Mouse (Mus musculus): ENCODE results near the gene Prtg. TPM values are rescaled to one million over a fixed set of nuclear protein-coding genes. Genes with fewer than 3 reads are reported as not detected.

The Prtg gene
- total RNA-seq (2021), result under 1 TPM; 0.45 to 0.61 TPM
- long read RNA-seq, experiment 1, partial matches to known transcripts, result 0 of 2 reads
- long read RNA-seq, experiment 1, other reads (novel, unspliced or antisense), result 2 of 2 reads
- long read RNA-seq, experiment 2, result 0 reads

DNA sequence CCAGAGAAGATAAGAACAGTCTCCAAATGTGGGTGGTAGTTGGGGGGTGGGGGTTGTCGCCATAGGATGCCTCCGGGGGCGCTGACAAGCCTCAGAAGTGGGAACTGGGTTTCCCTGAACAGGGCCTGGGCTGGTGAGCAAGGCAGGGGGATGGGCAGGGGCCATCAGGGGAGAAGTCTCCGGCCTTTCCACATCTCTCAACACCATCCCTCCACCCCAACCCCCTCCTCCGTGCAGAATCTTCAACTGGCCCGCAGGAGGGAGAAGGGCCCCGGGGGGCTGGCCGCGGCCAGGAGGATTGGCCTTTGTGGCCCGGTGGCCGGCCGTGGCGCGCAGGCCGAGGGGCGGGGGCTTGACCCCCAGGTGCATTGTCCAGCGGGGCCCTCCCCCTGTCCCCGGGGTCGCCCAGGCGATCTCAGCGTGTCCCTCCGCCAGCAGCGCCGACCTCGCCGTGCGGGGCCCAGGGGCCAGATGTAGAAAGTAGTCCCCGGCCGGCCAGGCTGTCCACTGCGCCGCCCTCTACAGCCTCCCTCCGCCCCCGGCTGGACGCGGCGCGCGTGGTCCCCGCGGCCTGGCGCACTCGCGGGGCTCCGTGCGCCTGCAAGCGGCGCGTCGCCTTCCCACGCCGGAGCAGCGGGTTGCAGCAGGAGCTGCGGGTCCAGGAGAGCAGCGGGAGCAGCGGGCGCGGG, at the start of gene Prtg:
Gene Prtg (plus strand): TSS at position 144 of the 689 bp plus-strand sequence.
- peak; percentile 66 for DNase-seq

DNA sequence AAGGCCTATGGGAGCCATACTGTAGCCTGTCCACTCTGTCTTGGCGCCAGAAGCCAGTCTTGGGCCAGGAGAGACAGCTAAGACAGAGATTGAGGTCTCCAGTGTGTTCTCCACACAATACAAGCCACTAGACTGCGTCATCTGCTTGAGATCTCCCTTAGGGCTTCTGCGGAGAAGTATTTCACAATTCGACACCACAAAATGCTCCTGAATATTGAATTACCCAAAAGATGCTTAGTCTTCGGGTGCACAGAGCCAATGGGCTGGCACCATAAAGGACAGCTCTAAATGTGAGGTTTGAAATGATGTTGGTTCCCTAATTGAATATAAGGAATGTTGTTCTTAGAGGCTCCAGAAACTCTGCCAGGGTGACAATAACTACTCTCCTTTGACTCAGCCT, 49.5 kb upstream of the Prtg start:
- no peak for DNase-seq

DNA sequence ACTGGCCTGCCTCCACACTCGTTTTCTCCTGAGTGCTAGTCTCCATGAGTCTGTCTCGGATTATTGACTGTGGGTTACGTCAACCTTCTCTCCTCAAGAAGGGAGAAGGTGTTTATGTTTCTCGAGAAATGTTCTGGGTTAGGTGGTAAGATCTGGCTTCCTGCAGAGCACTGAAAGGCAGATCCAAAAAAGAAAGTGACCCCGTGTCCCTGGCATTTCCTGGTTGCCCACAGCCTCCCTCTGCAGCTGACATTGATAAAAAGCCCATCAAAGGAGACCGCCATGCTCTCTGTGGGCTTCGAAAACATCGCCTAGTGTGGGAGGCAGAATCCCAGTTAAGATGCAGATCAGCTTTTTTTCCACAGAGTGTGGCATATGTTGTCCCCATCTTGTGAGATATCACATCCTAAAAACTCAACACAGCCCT, 48.0 kb upstream of the Prtg start:
- no peak for DNase-seq

DNA sequence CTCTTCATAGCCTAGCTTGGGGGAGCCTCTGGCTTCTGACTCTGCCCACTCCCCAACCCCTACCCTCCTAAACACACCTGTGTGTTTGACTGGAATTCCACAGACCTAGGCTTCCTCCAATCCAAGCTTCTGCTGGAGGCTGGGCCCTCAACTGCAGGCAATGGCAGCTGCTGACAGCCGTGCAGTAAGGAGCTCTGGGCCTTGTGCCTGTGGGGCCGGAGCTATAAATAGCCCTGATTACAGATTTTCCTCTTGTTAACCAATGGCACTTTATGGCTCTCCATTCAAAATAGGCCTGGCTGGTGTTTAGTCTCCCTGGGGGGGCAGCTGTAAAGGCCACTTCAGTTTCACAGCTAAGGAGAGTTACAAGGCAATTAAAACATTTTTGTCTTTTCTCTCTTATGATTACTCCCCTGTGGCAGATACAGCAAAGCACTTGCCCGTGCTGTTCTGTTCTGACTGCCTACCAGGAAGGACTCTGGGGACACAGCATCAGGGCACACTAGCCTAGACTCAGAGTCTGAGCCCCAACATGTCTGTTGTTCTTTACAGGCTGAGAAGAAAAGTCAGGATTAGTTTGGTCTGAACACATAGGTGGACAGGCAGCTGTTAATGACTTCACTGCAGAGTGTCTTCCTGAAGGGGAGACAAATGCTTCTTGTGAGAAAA, 43.5 kb upstream of the Prtg start:
- DNase-seq, result peak; percentile 45

DNA sequence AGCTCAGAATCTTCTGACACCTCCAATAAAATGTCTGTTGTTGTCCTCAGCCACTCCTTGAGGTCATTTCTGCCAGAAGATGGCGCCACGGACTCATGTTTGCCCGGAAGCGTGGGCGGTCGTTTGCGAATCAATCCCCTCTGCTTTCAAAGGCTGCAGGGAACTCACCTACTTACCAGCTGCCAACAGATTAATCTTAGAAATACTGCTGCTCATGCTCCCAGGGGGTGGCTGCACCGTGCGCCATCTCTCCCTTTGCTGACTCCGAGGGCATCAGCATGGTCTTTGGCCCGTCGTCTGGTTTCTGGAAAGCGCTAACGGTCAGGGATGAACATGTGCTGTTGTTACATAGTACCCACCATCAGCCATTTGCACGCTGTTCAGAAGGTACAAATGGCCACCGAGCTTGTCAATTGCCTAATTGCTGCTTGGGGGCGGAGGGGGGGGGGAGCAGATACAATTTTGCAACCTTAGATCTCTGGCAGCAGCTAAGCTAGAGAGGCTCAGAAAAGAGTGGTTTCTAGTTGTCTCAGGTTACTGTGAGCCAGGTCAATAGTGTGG, 39.8 kb upstream of the Prtg start:
- DNase-seq, result peak; percentile 93

DNA sequence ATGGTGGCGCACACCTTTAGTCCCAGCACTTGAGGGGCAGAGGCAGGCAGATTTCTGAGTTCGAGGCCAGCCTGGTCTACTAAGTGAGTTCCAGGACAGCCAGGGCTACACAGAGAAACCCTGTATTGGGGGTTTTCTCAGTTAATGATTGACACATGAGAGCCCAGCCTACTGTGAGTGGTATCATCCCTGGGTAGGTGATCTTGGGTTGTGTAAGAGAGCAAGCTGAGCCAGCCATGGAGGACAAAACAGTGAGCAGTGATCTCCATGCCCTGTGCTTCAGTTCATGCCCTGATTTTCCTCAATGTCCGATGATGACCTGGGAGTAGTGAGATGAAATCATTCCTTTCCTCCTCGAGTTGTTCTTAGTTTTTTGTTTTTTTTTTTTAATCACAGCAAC, 31.7 kb upstream of the Prtg start:
- no peak for DNase-seq

DNA sequence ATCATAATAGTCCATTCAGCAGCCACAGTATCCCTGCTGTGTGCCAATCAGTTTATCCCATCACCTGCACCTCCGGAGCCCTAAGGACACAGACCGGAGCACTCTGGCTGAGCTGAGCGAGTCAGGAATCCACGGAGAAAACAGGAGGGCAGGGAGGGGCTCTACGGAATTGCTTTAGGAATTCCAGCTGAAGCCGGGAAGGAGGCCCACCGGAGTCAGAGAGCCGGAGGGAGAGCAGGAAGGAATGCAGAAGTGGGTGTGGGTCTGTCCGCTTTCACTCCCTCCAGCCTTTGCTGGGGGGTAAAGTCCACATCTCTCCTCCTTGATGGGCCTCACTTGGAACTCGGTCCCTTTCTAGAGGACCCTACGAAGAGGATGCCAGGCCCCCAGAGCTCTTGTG, 27.7 kb upstream of the Prtg start:
- no peak for DNase-seq

DNA sequence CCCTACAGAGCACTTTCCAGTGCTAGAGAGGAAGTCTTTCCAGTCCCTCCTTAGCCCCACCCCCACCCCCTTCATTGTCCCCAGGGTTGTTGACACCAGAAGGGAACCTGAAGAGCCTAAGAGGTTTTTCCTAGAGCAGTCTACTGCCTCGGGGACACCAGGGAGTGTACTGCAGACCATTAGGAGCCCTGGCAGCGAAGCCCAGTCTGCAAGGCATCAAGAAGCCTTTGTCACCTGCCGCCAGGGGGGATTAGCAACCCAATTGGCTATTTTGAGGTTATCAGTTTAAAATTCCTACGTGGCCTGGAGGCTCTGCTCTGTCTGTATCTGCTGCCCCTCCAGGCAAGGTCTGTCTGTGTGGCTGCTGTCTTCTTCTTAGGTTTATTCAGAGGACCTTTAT, 26.9 kb upstream of the Prtg start:
- no peak for DNase-seq

DNA sequence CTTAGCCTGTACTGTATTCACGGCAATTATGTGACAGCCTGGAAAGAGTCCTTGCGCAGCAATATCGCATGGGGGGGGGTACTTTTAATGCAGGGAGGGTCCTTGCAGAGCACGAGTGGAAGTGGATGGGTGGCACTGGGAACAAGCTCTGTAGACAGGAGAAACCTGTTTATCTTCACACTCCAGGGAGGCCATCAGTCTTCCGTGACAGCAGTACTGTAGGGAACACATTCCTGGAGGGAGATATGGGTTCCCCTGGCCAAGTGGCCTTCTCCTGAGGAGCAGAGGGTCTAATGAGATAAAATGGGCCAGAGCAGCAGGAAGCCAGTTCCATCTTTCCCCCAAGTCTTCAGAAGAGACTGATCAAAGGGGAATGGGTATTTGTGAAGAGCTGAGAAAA, 26.0 kb upstream of the Prtg start:
- no peak for DNase-seq

DNA sequence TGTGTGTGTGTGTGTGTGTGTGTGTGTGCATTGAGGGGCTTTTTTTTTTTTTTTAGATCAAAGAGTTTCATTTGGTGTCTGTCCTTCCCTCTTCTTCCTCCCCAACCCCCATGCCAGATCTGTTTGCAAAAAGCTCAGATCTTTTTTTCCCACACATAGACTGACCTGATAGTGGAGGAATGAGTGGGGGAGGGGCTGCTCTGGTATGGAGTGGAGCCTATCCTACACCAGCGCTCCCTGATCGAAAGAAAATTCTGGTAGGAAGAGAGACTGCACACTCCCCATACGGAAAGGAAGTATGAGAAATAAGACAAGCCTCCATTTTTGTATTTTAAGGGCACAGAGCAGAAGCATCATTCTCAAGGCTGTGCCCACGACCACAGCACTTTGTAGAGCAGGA, 25.2 kb upstream of the Prtg start:
- no peak for DNase-seq

DNA sequence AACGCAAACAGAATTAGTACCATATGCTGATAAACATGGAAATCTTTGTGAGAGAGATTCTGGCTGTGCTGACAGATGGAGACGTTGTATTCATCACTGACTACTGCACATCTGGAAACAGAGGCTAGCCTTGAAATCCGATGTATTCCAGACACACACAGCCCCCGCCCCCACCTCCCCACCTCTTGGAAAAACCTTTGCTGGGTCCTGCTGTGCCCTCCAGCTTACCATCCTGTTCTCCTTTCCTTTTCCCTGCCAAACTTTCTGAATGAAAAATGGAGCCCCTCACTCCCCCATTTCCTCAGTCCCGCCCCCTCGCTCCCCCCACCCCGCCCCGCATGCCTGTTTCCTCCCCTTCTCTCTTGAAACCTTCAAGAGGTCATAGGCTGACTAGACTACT, 24.6 kb upstream of the Prtg start:
- no peak for DNase-seq

DNA sequence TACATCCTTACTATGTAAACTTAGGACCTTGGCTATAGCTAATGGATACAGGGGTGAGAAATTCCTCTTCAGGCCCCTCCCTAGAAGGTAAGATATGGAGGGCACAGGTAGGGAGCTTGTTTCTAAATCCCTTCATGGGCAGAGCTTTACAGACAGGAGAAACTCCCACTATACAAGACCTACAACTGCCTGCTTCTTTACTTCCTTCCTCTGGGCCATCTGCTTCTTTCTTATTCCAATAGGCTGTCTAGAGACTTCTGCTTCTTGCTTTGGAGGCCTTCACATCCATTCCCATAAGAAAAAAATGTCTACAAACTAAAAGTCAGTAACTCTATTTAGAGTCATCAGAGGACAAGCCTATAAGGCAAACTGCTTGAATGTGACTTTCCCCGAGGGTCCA, 18.9 kb upstream of the Prtg start:
- DNase-seq, result no peak

DNA sequence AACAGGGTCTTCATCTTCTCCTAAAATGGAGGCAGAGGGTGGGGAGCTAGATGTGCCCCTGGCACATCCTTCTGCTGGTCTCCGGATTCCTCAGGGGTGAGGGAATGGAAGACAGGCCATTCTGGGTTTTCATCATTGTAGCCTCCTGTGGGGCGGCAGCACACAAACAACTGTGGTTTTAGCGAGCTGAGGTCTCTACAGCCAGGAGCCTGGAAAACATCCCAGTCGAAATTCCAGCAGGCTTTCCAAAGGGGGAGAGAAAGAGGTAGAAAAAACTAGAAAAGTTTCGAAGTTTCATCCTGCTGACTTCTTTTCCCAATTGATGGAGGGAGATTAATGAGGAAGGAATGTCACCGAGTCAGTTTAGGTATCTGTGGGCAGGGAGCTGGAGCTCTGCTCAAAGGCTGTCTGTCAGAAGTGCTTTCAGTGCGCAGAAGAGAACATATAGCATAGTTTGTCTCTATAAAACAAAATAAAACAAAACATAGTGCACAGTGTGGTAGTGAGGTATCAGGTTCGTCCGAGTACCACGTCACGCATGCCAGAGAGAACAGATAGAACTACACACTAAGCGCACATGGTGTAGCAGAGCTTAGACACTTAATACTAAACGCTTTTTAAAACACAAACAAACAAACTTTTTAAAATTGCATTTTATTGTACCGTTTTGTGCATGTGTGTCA, 16.0 kb upstream of the Prtg start:
- no peak for DNase-seq

DNA sequence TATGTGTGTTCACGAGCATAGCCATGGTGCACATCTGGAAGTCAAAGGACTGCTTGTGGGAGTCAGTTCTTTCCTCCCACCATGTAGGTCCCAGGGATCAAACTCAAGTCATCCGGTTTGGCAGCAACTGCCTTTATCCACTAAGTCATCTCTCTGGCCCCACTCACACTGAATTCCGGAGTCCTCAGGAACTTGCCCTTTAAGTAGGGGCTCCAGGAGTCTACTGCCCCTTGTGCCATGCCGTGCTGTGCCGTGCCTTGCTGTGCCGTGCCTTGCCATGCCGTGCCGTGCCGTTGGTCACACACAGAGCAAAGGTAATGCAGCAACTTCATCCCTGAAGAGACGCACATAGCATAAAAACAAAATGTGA, 15.5 kb upstream of the Prtg start:
- DNase-seq, result peak; percentile 19

DNA sequence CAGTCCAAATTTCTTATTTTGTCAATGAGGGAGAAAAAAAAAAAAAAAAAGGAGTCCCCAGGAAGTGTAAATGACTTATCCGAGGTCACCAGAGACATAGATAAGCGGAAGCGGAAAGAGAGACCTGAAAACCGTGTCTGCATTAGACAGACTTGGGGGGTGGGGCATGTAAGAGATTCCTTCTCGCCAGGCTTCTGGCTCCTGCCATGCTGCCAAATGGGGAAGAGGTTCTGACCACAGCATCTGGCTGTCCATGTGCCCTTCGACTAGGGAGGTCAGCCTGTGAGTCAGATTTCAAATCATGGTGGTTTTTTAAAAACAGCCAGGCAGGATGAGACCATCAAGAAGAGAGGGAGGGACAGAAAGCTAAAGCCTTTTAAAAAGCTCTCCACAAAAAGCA, 15.0 kb upstream of the Prtg start:
- DNase-seq, result peak; percentile 74

DNA sequence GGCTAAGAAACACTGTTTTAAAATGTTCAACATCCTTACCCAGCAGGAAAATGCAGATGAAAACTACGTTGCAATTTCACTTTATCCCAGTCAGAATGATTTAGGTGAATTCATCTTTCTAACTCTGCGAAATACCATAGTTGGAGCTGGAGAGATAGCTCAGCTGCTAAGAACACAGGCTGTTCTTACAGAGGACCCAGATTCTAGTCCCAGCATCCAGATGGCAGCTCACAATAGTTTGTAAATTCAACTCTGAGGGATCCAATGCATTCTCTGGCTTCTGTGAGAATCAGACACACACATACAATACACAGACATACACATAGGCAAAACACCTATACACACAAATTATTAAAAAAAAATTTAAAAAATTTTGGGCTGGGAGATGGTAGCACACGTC, 11.4 kb upstream of the Prtg start:
- DNase-seq, result no peak

DNA sequence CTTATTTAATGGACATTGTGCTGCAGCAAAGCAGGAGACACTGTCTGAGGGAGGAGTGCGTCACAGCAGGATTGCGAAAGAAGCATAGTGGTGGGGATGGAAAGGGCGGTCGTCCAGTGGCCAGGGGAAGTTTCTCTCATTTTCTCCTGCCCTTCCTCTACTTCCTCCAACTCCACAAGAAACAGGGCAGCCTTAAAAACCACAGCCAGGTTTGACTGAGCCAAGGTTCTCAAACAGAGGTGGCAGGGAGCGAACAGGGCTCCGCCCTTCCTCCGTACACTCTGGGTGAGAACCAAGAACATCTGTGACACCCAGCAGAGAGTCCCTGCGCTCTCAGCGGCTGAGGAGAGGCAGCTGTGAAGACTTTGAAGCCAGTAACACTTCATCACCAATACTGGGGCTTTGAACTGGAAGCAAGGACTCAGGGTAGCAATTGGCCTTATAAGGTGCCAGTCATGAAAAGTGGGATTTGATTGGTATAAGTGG, 9.5 kb upstream of the Prtg start:
- peak; percentile 33 for DNase-seq

DNA sequence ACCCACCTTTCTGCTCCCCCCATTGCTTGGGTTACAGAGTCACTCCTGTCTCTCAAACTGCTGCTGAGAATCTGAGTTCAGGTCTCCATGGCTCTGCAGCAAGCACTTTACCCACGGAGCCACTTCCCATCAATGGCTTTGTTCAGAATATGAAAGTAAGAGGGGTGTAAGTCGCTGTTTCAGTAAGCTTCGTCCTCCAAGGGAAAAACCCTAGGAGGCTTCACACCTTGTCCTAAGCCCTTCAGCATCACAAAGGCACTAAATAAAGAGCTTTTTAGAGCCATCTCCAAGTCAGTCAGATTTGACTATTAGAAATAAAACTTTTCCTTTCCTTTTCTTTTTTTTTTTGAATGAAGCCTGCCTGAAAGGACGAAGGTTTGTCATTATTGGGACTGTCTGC, 3.4 kb upstream of the Prtg start:
- DNase-seq, result no peak

DNA sequence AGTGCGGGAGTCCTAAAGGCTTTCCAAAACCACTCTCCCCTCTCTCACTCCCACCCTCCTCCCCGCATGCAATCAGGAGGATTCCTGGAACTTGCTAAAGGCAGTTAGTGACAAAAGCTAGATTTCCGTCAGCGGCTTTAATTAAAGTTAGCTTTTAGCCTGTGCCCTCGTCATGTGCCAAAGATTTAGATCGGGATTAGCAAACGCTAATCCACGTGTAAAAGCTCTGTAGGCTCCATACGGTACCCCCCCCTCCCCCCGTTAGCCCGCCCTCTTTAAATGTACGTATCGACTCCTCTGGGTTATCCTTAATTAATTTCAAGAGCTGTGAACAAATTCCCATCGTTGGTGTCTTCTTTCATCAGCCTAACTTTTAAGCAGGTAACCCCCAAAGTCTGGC, 528 bp upstream of the Prtg start:
- no peak for DNase-seq

DNA sequence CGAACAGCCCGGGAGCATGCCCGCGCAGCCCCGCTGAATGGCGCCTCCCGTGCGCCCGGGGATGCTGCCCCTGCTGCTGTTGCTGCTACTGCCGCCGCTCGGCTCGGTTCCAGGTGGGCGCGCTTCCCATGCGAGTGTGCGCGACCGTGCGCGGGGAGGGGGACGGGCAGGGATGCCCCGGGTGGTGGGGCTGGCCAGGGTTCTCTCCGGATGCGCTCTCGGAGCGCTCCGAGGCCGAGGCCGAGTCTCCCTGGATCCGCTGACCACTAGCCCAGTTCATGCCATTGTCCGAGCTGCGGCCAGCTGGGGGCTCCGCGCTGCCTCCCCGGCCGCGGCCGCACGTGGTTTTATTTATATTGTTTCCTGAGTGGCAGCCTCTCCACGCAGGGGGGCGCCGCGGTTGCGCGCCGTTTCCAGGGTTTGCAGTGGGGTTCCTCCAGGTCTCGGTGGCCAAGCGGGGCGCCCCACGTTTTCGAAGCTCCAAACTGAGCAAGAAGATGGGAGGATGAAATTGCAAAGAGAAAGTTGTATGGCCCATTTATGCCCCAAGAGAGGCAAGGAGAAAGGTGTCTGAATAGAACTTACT, 839 bp downstream of the Prtg start:
- peak; percentile 68 for DNase-seq

DNA sequence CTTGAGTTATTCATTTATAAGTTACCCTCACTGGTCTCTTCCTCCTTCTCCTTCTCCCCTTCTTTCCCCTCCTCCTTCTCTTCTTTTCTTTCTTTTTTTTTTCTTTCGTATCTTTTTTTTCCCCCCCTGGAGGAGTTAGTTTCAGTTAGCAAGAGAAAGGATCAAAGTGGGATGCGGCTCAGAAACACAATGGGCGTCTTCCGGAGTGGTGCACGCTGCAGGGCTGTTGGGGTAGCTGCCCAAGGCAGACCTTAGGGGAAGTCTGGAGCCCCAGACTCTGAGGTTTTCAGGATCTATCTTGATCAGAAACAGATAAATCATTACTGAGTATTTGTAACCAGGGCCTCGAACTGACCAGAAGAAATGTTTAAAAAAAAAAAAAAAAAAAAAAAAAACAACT, 1.5 kb downstream of the Prtg start:
- DNase-seq, result no peak

DNA sequence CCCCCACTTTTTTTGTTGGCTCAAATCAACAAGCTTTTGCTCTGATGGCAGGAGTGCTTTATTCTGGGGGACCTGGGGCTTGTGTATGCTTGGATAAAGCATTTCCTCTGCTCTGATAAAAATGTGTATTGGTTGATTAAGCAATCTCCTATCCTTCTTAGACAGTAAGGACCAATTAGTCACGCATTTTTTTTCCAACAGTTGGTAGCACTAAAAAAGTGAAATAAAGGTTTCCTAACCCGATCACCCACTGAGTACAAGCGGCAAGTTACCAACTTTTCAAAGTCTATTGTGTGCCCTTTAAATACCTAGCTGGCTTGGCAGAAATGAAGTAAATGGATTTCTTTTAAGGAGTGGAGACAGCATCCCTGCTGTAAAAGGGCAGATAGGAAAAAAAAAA, 1.9 kb downstream of the Prtg start:
- DNase-seq, result no peak

DNA sequence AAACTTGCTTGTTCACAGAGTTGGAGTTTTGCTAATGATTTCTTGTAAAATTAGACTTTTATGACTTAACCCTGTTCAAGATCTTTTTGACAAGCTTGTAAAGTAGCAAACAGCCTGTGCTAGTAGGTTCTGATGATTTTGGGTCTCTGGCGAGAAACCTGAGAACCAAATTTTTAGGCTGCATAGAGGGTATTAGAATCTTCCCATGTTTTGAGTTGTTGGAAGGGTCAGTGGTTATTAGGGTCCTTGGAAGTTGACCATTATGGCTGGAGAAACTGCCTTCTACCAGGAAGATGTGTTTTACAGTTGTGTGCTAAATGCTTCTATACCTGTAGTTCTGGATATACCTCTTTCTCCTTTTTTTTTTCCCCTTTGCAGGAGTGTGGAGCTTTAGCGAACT, 2.4 kb downstream of the Prtg start:
- DNase-seq, result no peak
